Mouse (Mus musculus) neutrophil, adult 65 days (primary cell): ENCODE data around the gene Zfp872. TPM values are rescaled to one million over a fixed set of nuclear protein-coding genes. Genes with fewer than 3 reads are reported as not detected.

Source experiments
- total RNA-seq: library from RNA; stranded (reverse); gene quantifications from 2 replicates; pipeline ENCODE4 v1.2.4, GENCODE M21; 2023

The Zfp872 gene
- not detected in 2 replicates for total RNA-seq

DNA sequence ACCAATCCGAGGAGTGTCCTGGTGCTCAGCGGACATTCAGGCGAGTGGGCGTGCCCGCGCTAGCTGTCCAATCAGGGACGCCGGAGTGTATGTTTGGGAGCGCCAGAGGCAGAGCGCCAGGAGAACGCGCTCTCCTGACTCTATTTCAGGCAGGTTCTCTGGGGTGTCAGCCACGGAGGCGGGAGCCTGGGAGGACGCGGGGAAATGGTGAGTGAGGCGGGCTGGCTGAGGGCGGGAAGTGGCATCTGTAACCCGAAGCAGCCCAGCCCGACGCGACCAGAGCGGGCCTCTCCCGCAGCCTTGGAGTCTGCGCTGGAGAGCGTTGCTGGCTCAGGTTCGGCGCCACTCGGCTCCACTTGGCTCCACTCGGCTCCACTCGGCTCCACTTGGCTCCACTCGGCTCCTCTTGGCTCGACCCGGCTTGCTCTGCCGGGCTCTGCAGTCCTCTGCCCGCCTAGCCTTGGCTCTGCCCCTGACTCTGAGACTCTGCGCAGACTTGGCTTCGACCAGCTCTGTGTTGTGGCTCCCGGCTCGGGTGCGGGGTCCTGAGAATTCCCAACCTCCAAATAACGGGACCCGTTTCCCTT lies at the start of gene Zfp872:
TSS of gene Zfp872 (plus strand) at position 66 of the 587 bp plus-strand sequence.

DNA sequence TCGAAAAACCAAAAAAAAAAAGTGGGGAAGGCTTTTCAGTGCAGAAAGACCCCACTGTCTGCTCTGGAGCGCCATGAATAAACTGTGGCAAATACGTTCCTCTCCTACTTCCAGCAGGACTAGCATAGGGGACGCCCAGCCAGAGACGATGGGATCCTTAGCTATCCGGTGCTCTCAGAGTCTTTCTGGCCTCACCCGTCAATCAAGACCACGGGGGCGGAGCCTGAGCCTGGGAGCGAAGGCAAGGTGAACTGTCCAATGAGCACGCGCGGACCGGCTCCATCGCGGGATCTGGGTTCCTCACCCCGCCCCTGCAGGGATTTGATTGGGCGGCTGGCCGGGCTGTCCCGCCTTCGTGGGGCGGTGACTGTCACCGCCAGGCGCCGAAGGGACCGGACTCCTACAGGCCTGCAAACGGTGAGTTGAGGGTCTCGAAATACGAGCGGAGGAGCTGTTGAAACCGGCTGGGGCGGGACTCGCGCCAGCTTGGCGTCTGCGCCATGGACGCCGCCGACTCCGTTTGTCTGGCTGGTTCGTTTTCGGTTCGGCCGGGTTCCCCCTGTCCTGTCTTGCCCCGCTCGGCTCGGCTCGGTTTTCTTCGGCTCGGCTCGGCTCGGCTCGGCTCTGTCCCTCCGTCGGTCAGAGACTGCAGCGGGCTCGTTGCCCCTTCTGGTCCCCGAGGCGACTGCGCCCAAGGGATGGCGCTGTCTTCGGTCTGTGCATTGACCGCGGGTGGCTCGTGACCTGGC lies 31.2 kb upstream of the Zfp872 start, which contains the start of gene Pigyl:
TSS of gene Pigyl (plus strand) at position 350 of the 749 bp plus-strand sequence.

DNA sequence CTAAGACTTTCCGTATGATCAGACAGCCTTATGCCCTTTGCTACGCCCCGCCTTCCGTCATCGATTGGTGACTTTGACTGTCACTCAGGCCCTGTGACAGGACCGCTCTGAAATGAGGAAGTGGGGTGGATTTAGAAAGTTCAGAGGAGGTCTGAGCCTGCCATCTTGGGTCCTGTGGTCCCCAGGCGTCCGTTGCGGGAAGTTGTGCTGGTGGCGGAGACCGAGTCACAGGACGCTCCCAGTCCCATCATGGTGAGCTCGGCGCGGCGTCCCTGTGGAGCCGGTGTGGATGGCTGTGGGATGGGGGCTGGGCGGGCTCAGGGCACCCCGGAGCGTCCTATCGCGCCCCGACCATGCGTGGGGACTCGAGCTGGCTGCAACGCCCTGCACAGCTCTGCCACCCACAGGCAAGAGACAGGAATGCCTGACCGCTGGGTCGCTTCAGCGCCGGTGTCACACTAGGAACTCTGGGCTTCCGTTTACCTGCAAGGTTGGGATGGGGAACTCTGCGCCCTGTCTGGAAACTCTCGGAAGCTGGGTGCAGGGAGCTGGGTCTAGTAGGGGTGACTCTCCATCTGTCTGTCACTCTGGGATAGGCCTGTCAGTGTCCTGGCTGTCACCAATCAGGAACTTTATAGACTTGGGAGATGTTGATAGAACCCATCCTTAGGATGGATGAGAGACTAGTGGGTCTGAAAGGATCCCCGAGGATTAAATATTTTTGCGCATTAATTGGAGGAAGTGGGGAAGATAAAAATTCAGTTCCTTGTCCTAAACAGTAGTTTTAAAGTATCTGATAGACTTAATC lies 37.9 kb downstream of the Zfp872 start, which contains the start of gene Zfp809:
TSS of gene Zfp809 (plus strand) at position 134 of the 808 bp plus-strand sequence.

Other genes starting within 250 kb of the Zfp872 start
- gene Swsap1, start 232.3 kb upstream of the Zfp872 start, total RNA-seq: 2.9 and 3.6 TPM in 2 replicates
- gene Epor, start 224.6 kb upstream of the Zfp872 start, total RNA-seq: 1.1 and 1.4 TPM in 2 replicates
- 0.19 TPM in 1 of 2 replicates, not detected in the other for gene Rgl3, start 198.6 kb upstream of the Zfp872 start, total RNA-seq
- gene Ccdc151, start 185.5 kb upstream of the Zfp872 start, total RNA-seq: not detected in 2 replicates
- 46.3 and 55.6 TPM in 2 replicates for gene Prkcsh, start 185.3 kb upstream of the Zfp872 start, total RNA-seq
- gene Elavl3, start 136.1 kb upstream of the Zfp872 start, total RNA-seq: not detected in 2 replicates
- not detected in 2 replicates for gene Gm49318, start 116.8 kb upstream of the Zfp872 start, total RNA-seq
- gene Zfp653, start 116.7 kb upstream of the Zfp872 start, total RNA-seq: 6.9 and 11.7 TPM in 2 replicates
- gene Ecsit, start 102.7 kb upstream of the Zfp872 start, total RNA-seq: 5.1 and 5.8 TPM in 2 replicates
- not detected in 2 replicates for gene Cnn1, start 88.9 kb upstream of the Zfp872 start, total RNA-seq
- 34.3 and 40.5 TPM in 2 replicates for gene Elof1, start 70.9 kb upstream of the Zfp872 start, total RNA-seq
- 15.8 and 15.9 TPM in 2 replicates for gene Acp5, start 52.4 kb upstream of the Zfp872 start, total RNA-seq
- 17.4 and 23.4 TPM in 2 replicates for gene Pigyl, start 31.2 kb upstream of the Zfp872 start, total RNA-seq
- 10.9 and 12.6 TPM in 2 replicates for gene Zfp809, start 37.6 kb downstream of the Zfp872 start, total RNA-seq
- gene Zfp599, start 71.8 kb downstream of the Zfp872 start, total RNA-seq: 0.11 and 0.54 TPM in 2 replicates
- 5.3 and 6.6 TPM in 2 replicates for gene Zfp810, start 119.6 kb downstream of the Zfp872 start, total RNA-seq
- 34.1 and 42.0 TPM in 2 replicates for gene Anln, start 201.1 kb downstream of the Zfp872 start, total RNA-seq
- gene 9530077C05Rik, start 223.4 kb downstream of the Zfp872 start, total RNA-seq: 5.7 and 8.2 TPM in 2 replicates